Mouse (Mus musculus) lung, postnatal 0 days (tissue): Measurements from ENCODE around the gene Awat1. TPM values are rescaled to one million over a fixed set of nuclear protein-coding genes. Genes with fewer than 3 reads are reported as not detected.

Experiments used
- ATAC-seq: fragments of 200-750 bp; cut with Nextera tagmentation; 2 replicates; pipeline ENCODE4 v1.8.0; 2017; ENCODE audit warnings: moderate library complexity
- DNase-seq: peaks from one replicate; pipeline ENCODE4 v3.0.0-alpha.2; 2016; ENCODE audit warnings: low spot score
- H3K27ac ChIP-seq: fragments of 300-500 bp; sonication (generic); 2 replicates; pipeline ENCODE4 v1.5.1; 2014; ENCODE audit warnings: antibody characterized with exemption, mild to moderate bottlenecking, low read length, mixed read lengths
- H3K27me3 ChIP-seq: fragments of 300-500 bp; sonication (generic); replicated peaks from 2 replicates; pipeline ENCODE4 v1.6.1; 2014; ENCODE audit warnings: low read length, mixed read lengths; ENCODE audit not compliant: insufficient read depth
- H3K36me3 ChIP-seq: fragments of 300-500 bp; sonication (generic); 2 replicates; pipeline ENCODE4 v1.6.1; 2014; ENCODE audit warnings: low read length, mixed read lengths; ENCODE audit not compliant: insufficient read depth
- H3K4me1 ChIP-seq: fragments of 300-500 bp; sonication (generic); 2 replicates; pipeline ENCODE4 v1.6.1; 2014; ENCODE audit warnings: antibody characterized with exemption, low read depth, low read length, mixed read lengths; ENCODE audit not compliant: insufficient read depth
- H3K4me2 ChIP-seq: fragments of 300-500 bp; sonication (generic); replicated peaks from 2 replicates; pipeline ENCODE4 v1.6.1; 2014; ENCODE audit warnings: low read depth, mild to moderate bottlenecking, low read length, moderate library complexity, mixed read lengths
- H3K4me3 ChIP-seq: fragments of 300-500 bp; sonication (generic); 2 replicates; pipeline ENCODE4 v1.5.1; 2014; ENCODE audit warnings: low read depth, low read length
- H3K9ac ChIP-seq: fragments of 300-500 bp; sonication (generic); replicated peaks from 2 replicates; pipeline ENCODE4 v1.6.1; 2014; ENCODE audit warnings: low read depth, mild to moderate bottlenecking
- H3K9me3 ChIP-seq: fragments of 300-500 bp; sonication (generic); 2 replicates; pipeline ENCODE4 v1.6.1; 2016; ENCODE audit warnings: low read length, mixed read lengths
- CTCF ChIP-seq: IDR thresholded peaks from 2 replicates; pipeline ENCODE4 v1.5.1; 2016; ENCODE audit warnings: antibody characterized with exemption, mild to moderate bottlenecking
- EP300 ChIP-seq: IDR thresholded peaks from 2 replicates; pipeline ENCODE4 v1.6.1; 2016; ENCODE audit warnings: antibody characterized with exemption, mild to moderate bottlenecking, control low read depth
- WGBS: fragments of 180-500 bp; shearing (Covaris S2); extraction: QIAGEN DNeasy Blood & Tissue Kit; methylation state at CpG from one replicate; pipeline ENCODE4 v1.1.7; 2014; 5-methylcytosine and 5-hydroxymethylcytosine counted together
- polyA plus RNA-seq: library from polyadenylated mRNA; unstranded; fragments of >200 nt; fragmentation: Nextera tagmentation; extraction: Ambion mirVana; gene quantifications from 2 replicates; pipeline ENCODE4 v1.2.1, GENCODE M21; 2015

The Awat1 gene
- polyA plus RNA-seq, 1 experiment from 2014 or later, result 0.08 TPM

GRCm38 (mm10) chrX:100625802-100626793, 54.0 kb downstream of the Awat1 start, which contains the start of gene Pdzd11:
TSS of gene Pdzd11 (minus strand) at chrX:100626568.
- Histone ChIP-seq H3K4me2 (peak within 1 kb of the TSS; percentile 79), H3K27ac (peak within 1 kb of the TSS; percentile 78; the same call in 1 of the 2 replicates), H3K9me3 (no peaks in the 10 kb centered on the region), H3K9ac (peak within 1 kb of the TSS; percentile 43; the same call in 1 of the 2 replicates), H3K27me3 (no peaks in the 10 kb centered on the region), H3K4me3 (peak within 1 kb of the TSS; percentile 52), H3K4me1 (no peaks in the 10 kb centered on the region), H3K36me3 (no peaks in the 10 kb centered on the region)
- 13% methylated on average over 58 of the region's 62 CpGs for WGBS
- ATAC-seq (peak; percentile 100), DNase-seq (peak; percentile 96)
- TF ChIP-seq CTCF (no peak), EP300 (peak; percentile 22; the same call in 1 of the 2 replicates)

Other genes starting within 250 kb of the Awat1 start
- gene Otud6a, start 143.2 kb upstream of the Awat1 start, polyA plus RNA-seq, result not detected in 2 replicates
- gene Awat2, start 129.5 kb upstream of the Awat1 start, polyA plus RNA-seq, result 0.25 and 0.55 TPM in 2 replicates
- 35.5 and 37.6 TPM in 2 replicates for gene Igbp1, start 78.0 kb upstream of the Awat1 start, polyA plus RNA-seq
- gene Dgat2l6, start 47.4 kb upstream of the Awat1 start, polyA plus RNA-seq, result not detected in 2 replicates
- gene P2ry4, start 22.6 kb downstream of the Awat1 start, polyA plus RNA-seq, result not detected in 2 replicates
- gene Arr3, start 33.2 kb downstream of the Awat1 start, polyA plus RNA-seq, result not detected in 2 replicates
- gene Kif4, start 53.5 kb downstream of the Awat1 start, polyA plus RNA-seq, result 1.0 and 1.6 TPM in 2 replicates
- gene Pdzd11, start 54.3 kb downstream of the Awat1 start, polyA plus RNA-seq, result 78.8 and 82.2 TPM in 2 replicates
- gene Gdpd2, start 157.6 kb downstream of the Awat1 start, polyA plus RNA-seq, result 23.2 and 42.0 TPM in 2 replicates
- 1.8 TPM in 2 replicates for gene Dlg3, start 195.5 kb downstream of the Awat1 start, polyA plus RNA-seq